Mouse (Mus musculus): ENCODE measurements around the gene Tlx2. TPM values are rescaled to one million over a fixed set of nuclear protein-coding genes. Genes with fewer than 3 reads are reported as not detected.

Tlx2 gene
- polyA plus RNA-seq, 1 experiment from 2014 or later: 9.3 TPM

GRCm38 (mm10) chr6:83031111-83031510 lies 39.0 kb downstream of the Tlx2 start:
- Histone ChIP-seq H3K4me3 (replicated peaks) (no peak overlapping the region), H3K9ac (no peak overlapping the region), H3K27me3 (replicated peaks) (peaks cover 7% of the 10 kb centered on the region; the same call in 1 of the 2 replicates), H3K4me2 (no peak overlapping the region), H3K36me3 (no peaks in the 10 kb centered on the region), H3K4me1 (peaks cover 23% of the 10 kb centered on the region), H3K27ac (no peak overlapping the region), H3K9me3 (no peaks in the 10 kb centered on the region)
- 75% methylated on average over 7 of the region's 7 CpGs for WGBS
- no peak for ATAC-seq (ENCODE audit: insufficient read depth, low FRiP score, low read depth)

GRCm38 (mm10) chr6:83029777-83030176 lies 40.3 kb downstream of the Tlx2 start:
- H3K9ac ChIP-seq: no peak overlapping the region
- no peak for ATAC-seq (ENCODE audit: insufficient read depth, low FRiP score, low read depth)
- no peak overlapping the region for H3K4me2 ChIP-seq
- no peaks in the 10 kb centered on the region for H3K36me3 ChIP-seq
- WGBS: 47% methylated on average over 10 of the region's 10 CpGs
- H3K4me3 ChIP-seq (replicated peaks): no peak overlapping the region
- H3K27me3 ChIP-seq (replicated peaks): peaks cover 7% of the 10 kb centered on the region; the same call in 1 of the 2 replicates
- no peak overlapping the region for H3K27ac ChIP-seq
- H3K9me3 ChIP-seq: no peaks in the 10 kb centered on the region
- H3K4me1 ChIP-seq: peaks cover 11% of the 10 kb centered on the region

GRCm38 (mm10) chr6:83027706-83028105 lies 42.4 kb downstream of the Tlx2 start:
- Histone ChIP-seq H3K27ac (no peak overlapping the region), H3K4me3 (replicated peaks) (no peak overlapping the region), H3K27me3 (replicated peaks) (peaks cover 7% of the 10 kb centered on the region; the same call in 1 of the 2 replicates), H3K9me3 (no peaks in the 10 kb centered on the region), H3K36me3 (no peaks in the 10 kb centered on the region), H3K4me1 (peaks cover 6% of the 10 kb centered on the region), H3K4me2 (no peak overlapping the region), H3K9ac (no peak overlapping the region)
- WGBS: 47% methylated on average over 7 of the region's 9 CpGs
- ATAC-seq (ENCODE audit: insufficient read depth, low FRiP score, low read depth): no peak

GRCm38 (mm10) chr6:83027293-83027692 lies 42.8 kb downstream of the Tlx2 start:
- no peak for ATAC-seq (ENCODE audit: insufficient read depth, low FRiP score, low read depth)
- no peaks in the 10 kb centered on the region for H3K36me3 ChIP-seq

GRCm38 (mm10) chr6:83025221-83025620 lies 44.9 kb downstream of the Tlx2 start:
- no peaks in the 10 kb centered on the region for H3K27me3 ChIP-seq (replicated peaks)
- no peaks in the 10 kb centered on the region for H3K9me3 ChIP-seq
- no peak overlapping the region for H3K27ac ChIP-seq
- H3K4me3 ChIP-seq (replicated peaks): no peak overlapping the region
- no peak overlapping the region for H3K4me2 ChIP-seq
- 92% methylated on average over 4 of the region's 4 CpGs for WGBS
- no peaks in the 10 kb centered on the region for H3K36me3 ChIP-seq
- no peaks in the 10 kb centered on the region for H3K4me1 ChIP-seq
- ATAC-seq (ENCODE audit: insufficient read depth, low FRiP score, low read depth): no peak
- H3K9ac ChIP-seq: no peak overlapping the region

More at GRCm38 (mm10) chr6:83027293-83027692, 42.8 kb downstream of the Tlx2 start:
- peaks cover 3% of the 10 kb centered on the region for H3K4me1 ChIP-seq
- H3K27ac ChIP-seq: no peak overlapping the region
- no peak overlapping the region for H3K9ac ChIP-seq
- WGBS: 74% methylated on average over 8 of the region's 8 CpGs
- H3K4me3 ChIP-seq (replicated peaks): no peak overlapping the region
- H3K4me2 ChIP-seq: no peak overlapping the region
- no peaks in the 10 kb centered on the region for H3K9me3 ChIP-seq
- peaks cover 7% of the 10 kb centered on the region; the same call in 1 of the 2 replicates for H3K27me3 ChIP-seq (replicated peaks)

- no peaks in the 10 kb centered on the region for H3K27me3 ChIP-seq (replicated peaks)
- no peak overlapping the region for H3K9ac ChIP-seq
- no peaks in the 10 kb centered on the region for H3K36me3 ChIP-seq
- no peak overlapping the region for H3K4me2 ChIP-seq
- 59% methylated on average over 4 of the region's 4 CpGs for WGBS
- ATAC-seq (ENCODE audit: insufficient read depth, low FRiP score, low read depth): no peak
- no peaks in the 10 kb centered on the region for H3K9me3 ChIP-seq
- H3K27ac ChIP-seq: no peak overlapping the region
- H3K4me3 ChIP-seq (replicated peaks): no peak overlapping the region
- H3K4me1 ChIP-seq: no peaks in the 10 kb centered on the region
These were observed 45.7 kb downstream of the Tlx2 start for GRCm38 (mm10) chr6:83024421-83024820.

- no peaks in the 10 kb centered on the region for H3K9me3 ChIP-seq
- no peak for ATAC-seq (ENCODE audit: insufficient read depth, low FRiP score, low read depth)
- H3K27me3 ChIP-seq (replicated peaks): no peaks in the 10 kb centered on the region
- no peak overlapping the region for H3K4me2 ChIP-seq
- no peak overlapping the region for H3K27ac ChIP-seq
- no peaks in the 10 kb centered on the region for H3K4me1 ChIP-seq
- no peaks in the 10 kb centered on the region for H3K36me3 ChIP-seq
- 86% methylated on average over 2 of the region's 2 CpGs for WGBS
- no peak overlapping the region for H3K4me3 ChIP-seq (replicated peaks)
- H3K9ac ChIP-seq: no peak overlapping the region
These were observed 46.3 kb downstream of the Tlx2 start for GRCm38 (mm10) chr6:83023786-83024185.

GRCm38 (mm10) chr6:83023008-83023407 lies 47.1 kb downstream of the Tlx2 start:
- H3K36me3 ChIP-seq: no peaks in the 10 kb centered on the region
- no peak overlapping the region for H3K4me2 ChIP-seq
- H3K4me3 ChIP-seq (replicated peaks): no peak overlapping the region
- ATAC-seq (ENCODE audit: insufficient read depth, low FRiP score, low read depth): peak; percentile 79; the same call in 1 of the 2 replicates
- WGBS: 83% methylated on average over 9 of the region's 9 CpGs
- H3K27me3 ChIP-seq (replicated peaks): no peaks in the 10 kb centered on the region
- H3K4me1 ChIP-seq: no peaks in the 10 kb centered on the region
- no peak overlapping the region for H3K27ac ChIP-seq
- H3K9ac ChIP-seq: no peak overlapping the region
- no peaks in the 10 kb centered on the region for H3K9me3 ChIP-seq

GRCm38 (mm10) chr6:83020836-83021593 lies 49.1 kb downstream of the Tlx2 start:
- Histone ChIP-seq H3K27ac (no peak overlapping the region), H3K9ac (no peak overlapping the region), H3K4me1 (no peaks in the 10 kb centered on the region), H3K4me3 (replicated peaks) (no peak overlapping the region), H3K9me3 (no peaks in the 10 kb centered on the region), H3K4me2 (no peak overlapping the region), H3K27me3 (replicated peaks) (no peaks in the 10 kb centered on the region), H3K36me3 (no peaks in the 10 kb centered on the region)
- 76% methylated on average over 4 of the region's 4 CpGs for whole genome bisulfite sequencing
- no peak for ATAC-seq (ENCODE audit: insufficient read depth, low FRiP score, low read depth)

GRCm38 (mm10) chr6:83020121-83020520 lies 50.0 kb downstream of the Tlx2 start:
- Histone ChIP-seq H3K9ac (no peak overlapping the region), H3K4me1 (no peaks in the 10 kb centered on the region), H3K4me3 (replicated peaks) (no peak overlapping the region), H3K27ac (no peak overlapping the region), H3K4me2 (no peak overlapping the region), H3K36me3 (no peaks in the 10 kb centered on the region), H3K27me3 (replicated peaks) (no peaks in the 10 kb centered on the region), H3K9me3 (no peaks in the 10 kb centered on the region)
- WGBS: 86% methylated on average over 6 of the region's 6 CpGs
- no peak for ATAC-seq (ENCODE audit: insufficient read depth, low FRiP score, low read depth)

- WGBS: 82% methylated on average over 3 of the region's 3 CpGs
- Histone ChIP-seq H3K4me1 (no peaks in the 10 kb centered on the region), H3K4me3 (replicated peaks) (no peak overlapping the region), H3K36me3 (no peaks in the 10 kb centered on the region), H3K4me2 (no peak overlapping the region), H3K9me3 (no peaks in the 10 kb centered on the region), H3K27me3 (replicated peaks) (no peaks in the 10 kb centered on the region), H3K9ac (no peak overlapping the region), H3K27ac (no peak overlapping the region)
- no peak for ATAC-seq (ENCODE audit: insufficient read depth, low FRiP score, low read depth)
These were observed 51.0 kb downstream of the Tlx2 start for GRCm38 (mm10) chr6:83019044-83019443.

Data from stomach, embryonic 15.5 days (tissue).